Mouse (Mus musculus): ENCODE results near the gene Chsy1.

DNA sequence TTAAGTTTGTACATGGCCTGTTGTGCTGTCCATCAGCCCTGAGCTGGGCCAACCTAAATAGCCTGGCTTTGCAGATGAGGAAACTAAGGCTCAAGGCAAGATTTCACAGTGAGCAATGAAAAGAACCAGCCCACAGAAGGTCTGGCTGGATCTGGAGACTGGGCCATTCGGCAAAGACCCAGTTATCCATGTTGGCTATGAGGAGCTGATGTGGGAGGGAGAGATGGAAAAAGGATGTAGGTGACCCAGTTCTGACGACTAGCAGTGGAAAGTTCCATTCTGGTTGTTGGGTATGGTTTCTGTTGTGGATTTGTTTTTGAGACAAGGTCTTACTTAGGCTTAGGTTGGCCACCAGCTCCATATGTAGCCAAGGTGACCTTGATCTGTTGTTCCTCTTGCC, 21.2 kb upstream of the Chsy1 start:
- TF ChIP-seq CTCF (IDR thresholded peaks at IDR 0.05; ENCODE audit: low read depth) (no peak), EP300 (optimal IDR thresholded peaks at IDR 0.05) (no peak)

Measured in stomach, postnatal 0 days (tissue).